Mouse (Mus musculus) heart, adult 2 months (tissue): ENCODE measurements around the gene Reck.

ENCODE experiments used
- CTCF ChIP-seq: fragments of 200-600 bp; IDR thresholded peaks from 2 replicates; pipeline ENCODE4 v1.8.1; 2022; ENCODE audit warnings: antibody characterized with exemption, mild to moderate bottlenecking, moderate library complexity
- EP300 ChIP-seq: fragments of 200-500 bp; IDR thresholded peaks from 2 replicates; pipeline ENCODE4 v1.6.1; 2011; ENCODE audit warnings: low read depth, low read length, control low read depth; ENCODE audit not compliant: insufficient read depth
- POLR2A ChIP-seq: fragments of 200-500 bp; IDR thresholded peaks from 2 replicates; pipeline ENCODE4 v1.6.1; 2011; ENCODE audit warnings: mild to moderate bottlenecking, low read depth, low read length, control low read depth; ENCODE audit not compliant: insufficient read depth

DNA sequence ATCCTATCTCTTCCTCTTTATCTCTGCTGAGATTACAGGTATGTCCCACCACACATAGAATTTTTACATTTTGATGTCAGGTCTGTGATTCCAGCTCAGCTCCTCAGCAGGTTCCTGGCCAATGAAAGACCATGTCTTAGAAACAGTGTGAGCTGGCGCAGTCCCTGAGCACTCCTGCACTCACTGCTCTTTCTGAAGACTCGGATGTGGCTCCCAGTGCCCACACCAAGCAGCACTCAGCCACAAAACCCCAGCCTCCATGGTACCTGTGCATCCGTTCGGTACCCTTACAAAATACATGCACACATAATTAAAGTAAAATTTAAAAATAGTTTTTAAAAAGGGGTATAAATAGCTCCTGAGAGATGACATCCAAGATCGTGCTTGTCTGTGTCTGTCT, 66.0 kb downstream of the Reck start:
- no peak for TF ChIP-seq CTCF
- TF ChIP-seq POLR2A: no peak
- TF ChIP-seq EP300: no peak
